Mouse (Mus musculus) liver, adult 2 months (tissue): ENCODE data around the gene Nsg2.

Source experiments
- CTCF ChIP-seq: fragments of 200-500 bp; IDR thresholded peaks from 2 replicates; pipeline ENCODE4 v1.5.1; 2011; ENCODE audit warnings: low read depth, low read length, control low read depth
- POLR2A ChIP-seq: fragments of 200-500 bp; IDR thresholded peaks from 2 replicates; pipeline ENCODE4 v1.6.1; 2011; ENCODE audit warnings: low read length, control low read depth; ENCODE audit not compliant: insufficient read depth; ENCODE audit errors: extremely low read depth

GRCm38 (mm10) chr11:32075163-32075562 is 74.9 kb downstream of the Nsg2 start:
- TF ChIP-seq CTCF (no peak), POLR2A (no peak)
